Mouse (Mus musculus): ENCODE measurements around the gene Cavin3. TPM values are rescaled to one million over a fixed set of nuclear protein-coding genes. Genes with fewer than 3 reads are reported as not detected.

Cavin3 gene
- total RNA-seq, 2 experiments from 2014 or later = not detected

Other genes starting within 250 kb of the Cavin3 start
- gene Olfr688, start 194.2 kb downstream of the Cavin3 start, total RNA-seq (2015; ENCODE audit: low replicate concordance) = not detected in 2 replicates
- gene Olfr688, start 194.2 kb downstream of the Cavin3 start, total RNA-seq (2017; ENCODE audit: low replicate concordance) = not detected in 2 replicates
- not detected in 2 replicates for gene Olfr689, start 171.1 kb downstream of the Cavin3 start, total RNA-seq (2015; ENCODE audit: low replicate concordance)
- not detected in 2 replicates for gene Olfr689, start 171.1 kb downstream of the Cavin3 start, total RNA-seq (2017; ENCODE audit: low replicate concordance)
- gene Olfr690, start 148.2 kb downstream of the Cavin3 start, total RNA-seq (2015; ENCODE audit: low replicate concordance) = not detected in 2 replicates
- not detected in 2 replicates for gene Olfr690, start 148.2 kb downstream of the Cavin3 start, total RNA-seq (2017; ENCODE audit: low replicate concordance)
- gene Olfr691, start 140.0 kb downstream of the Cavin3 start, total RNA-seq (2015; ENCODE audit: low replicate concordance) = not detected in 2 replicates
- gene Olfr691, start 140.0 kb downstream of the Cavin3 start, total RNA-seq (2017; ENCODE audit: low replicate concordance) = not detected in 2 replicates
- not detected in 2 replicates for gene Olfr692, start 114.1 kb downstream of the Cavin3 start, total RNA-seq (2015; ENCODE audit: low replicate concordance)
- gene Olfr692, start 114.1 kb downstream of the Cavin3 start, total RNA-seq (2017; ENCODE audit: low replicate concordance) = not detected in 2 replicates
- not detected in 2 replicates for gene Gm5901, start 107.3 kb downstream of the Cavin3 start, total RNA-seq (2015; ENCODE audit: low replicate concordance)
- gene Gm5901, start 107.3 kb downstream of the Cavin3 start, total RNA-seq (2017; ENCODE audit: low replicate concordance) = not detected in 2 replicates
- gene Fam160a2, start 82.2 kb downstream of the Cavin3 start, total RNA-seq (2015; ENCODE audit: low replicate concordance) = 15.3 and 23.4 TPM in 2 replicates
- 7.8 and 9.8 TPM in 2 replicates for gene Fam160a2, start 82.2 kb downstream of the Cavin3 start, total RNA-seq (2017; ENCODE audit: low replicate concordance)
- not detected in 2 replicates for gene Cnga4, start 77.7 kb downstream of the Cavin3 start, total RNA-seq (2015; ENCODE audit: low replicate concordance)
- 0.42 TPM in 1 of 2 replicates, not detected in the other for gene Cnga4, start 77.7 kb downstream of the Cavin3 start, total RNA-seq (2017; ENCODE audit: low replicate concordance)
- not detected in 2 replicates for gene Cckbr, start 56.6 kb downstream of the Cavin3 start, total RNA-seq (2015; ENCODE audit: low replicate concordance)
- gene Cckbr, start 56.6 kb downstream of the Cavin3 start, total RNA-seq (2017; ENCODE audit: low replicate concordance) = not detected in 2 replicates
- 8.6 and 11.7 TPM in 2 replicates for gene Smpd1, start 72.1 kb upstream of the Cavin3 start, total RNA-seq (2015; ENCODE audit: low replicate concordance)
- 2.0 and 4.4 TPM in 2 replicates for gene Smpd1, start 72.1 kb upstream of the Cavin3 start, total RNA-seq (2017; ENCODE audit: low replicate concordance)
- not detected in 2 replicates for gene Apbb1, start 99.4 kb upstream of the Cavin3 start, total RNA-seq (2015; ENCODE audit: low replicate concordance)
- gene Apbb1, start 99.4 kb upstream of the Cavin3 start, total RNA-seq (2017; ENCODE audit: low replicate concordance) = 4.3 and 8.3 TPM in 2 replicates
- gene Hpx, start 117.8 kb upstream of the Cavin3 start, total RNA-seq (2015; ENCODE audit: low replicate concordance) = not detected in 2 replicates
- not detected in 2 replicates for gene Hpx, start 117.8 kb upstream of the Cavin3 start, total RNA-seq (2017; ENCODE audit: low replicate concordance)
- 3.3 and 8.8 TPM in 2 replicates for gene Trim3, start 151.3 kb upstream of the Cavin3 start, total RNA-seq (2015; ENCODE audit: low replicate concordance)
- gene Trim3, start 151.3 kb upstream of the Cavin3 start, total RNA-seq (2017; ENCODE audit: low replicate concordance) = 2.6 TPM in 1 of 2 replicates, not detected in the other
- gene Timm10b, start 157.8 kb upstream of the Cavin3 start, total RNA-seq (2015; ENCODE audit: low replicate concordance) = 5.4 and 13.2 TPM in 2 replicates
- 7.4 and 32.9 TPM in 2 replicates for gene Timm10b, start 157.8 kb upstream of the Cavin3 start, total RNA-seq (2017; ENCODE audit: low replicate concordance)
- 0.19 and 2.9 TPM in 2 replicates for gene Arfip2, start 158.1 kb upstream of the Cavin3 start, total RNA-seq (2015; ENCODE audit: low replicate concordance)
- gene Arfip2, start 158.1 kb upstream of the Cavin3 start, total RNA-seq (2017; ENCODE audit: low replicate concordance) = 3.1 and 8.9 TPM in 2 replicates
- gene Gm45799, start 158.3 kb upstream of the Cavin3 start, total RNA-seq (2015; ENCODE audit: low replicate concordance) = 3.1 and 9.2 TPM in 2 replicates
- gene Gm45799, start 158.3 kb upstream of the Cavin3 start, total RNA-seq (2017; ENCODE audit: low replicate concordance) = 0.42 and 5.0 TPM in 2 replicates
- gene Dnhd1, start 168.5 kb upstream of the Cavin3 start, total RNA-seq (2015; ENCODE audit: low replicate concordance) = not detected in 2 replicates
- gene Dnhd1, start 168.5 kb upstream of the Cavin3 start, total RNA-seq (2017; ENCODE audit: low replicate concordance) = under 0.01 and 0.14 TPM in 2 replicates